Mouse (Mus musculus): ENCODE results near the gene Timm50. TPM values are rescaled to one million over a fixed set of nuclear protein-coding genes. Genes with fewer than 3 reads are reported as not detected.

Gene Timm50
- polyA plus RNA-seq, 1 experiment from 2014 or later, result 15.4 TPM

GRCm38 (mm10) chr7:28344637-28345036, 32.8 kb upstream of the Timm50 start:
- Histone ChIP-seq H3K79me2 (ENCODE audit: inconsistent target) (no peaks in the 10 kb centered on the region), H3K4me3 (ENCODE audit: inconsistent target) (no peak overlapping the region), H3K36me3 (ENCODE audit: inconsistent target) (no peaks in the 10 kb centered on the region), H3K27ac (no peak overlapping the region)
- 2% methylated on average over 4 of the region's 4 CpGs for WGBS (ENCODE audit: missing documents)

GRCm38 (mm10) chr7:28341381-28341780, 29.5 kb upstream of the Timm50 start:
- 85% methylated on average over 7 of the region's 7 CpGs for WGBS (ENCODE audit: missing documents)

GRCm38 (mm10) chr7:28339213-28339917, 27.5 kb upstream of the Timm50 start:
- Histone ChIP-seq H3K27ac (peak overlapping the region; percentile 83), H3K4me3 (ENCODE audit: inconsistent target) (peak overlapping the region; percentile 71), H3K79me2 (ENCODE audit: inconsistent target) (peaks cover 41% of the 10 kb centered on the region), H3K36me3 (ENCODE audit: inconsistent target) (no peaks in the 10 kb centered on the region; the same call in 1 of the 2 replicates)
- 13% methylated on average over 16 of the region's 19 CpGs for WGBS (ENCODE audit: missing documents)

More at GRCm38 (mm10) chr7:28341381-28341780, 29.5 kb upstream of the Timm50 start:
- H3K36me3 ChIP-seq (ENCODE audit: inconsistent target), result no peaks in the 10 kb centered on the region
- no peak overlapping the region for H3K4me3 ChIP-seq (ENCODE audit: inconsistent target)
- H3K27ac ChIP-seq, result no peak overlapping the region
- H3K79me2 ChIP-seq (ENCODE audit: inconsistent target), result peaks cover 21% of the 10 kb centered on the region

GRCm38 (mm10) chr7:28338108-28338998, 26.5 kb upstream of the Timm50 start, which contains the start of gene Supt5:
Supt5 (minus strand) TSS chr7:28338746.
- no peaks in the 10 kb centered on the region; the same call in 1 of the 2 replicates for H3K36me3 ChIP-seq (ENCODE audit: inconsistent target)
- under 1% methylated on average over 62 of the region's 77 CpGs for WGBS (ENCODE audit: missing documents)
- peak within 1 kb of the TSS; percentile 83 for H3K27ac ChIP-seq
- H3K79me2 ChIP-seq (ENCODE audit: inconsistent target), result peaks cover 51% of the 10 kb centered on the region
- peak within 1 kb of the TSS; percentile 71 for H3K4me3 ChIP-seq (ENCODE audit: inconsistent target)

- 92% methylated on average over 2 of the region's 2 CpGs for WGBS (ENCODE audit: missing documents)
- Histone ChIP-seq H3K36me3 (ENCODE audit: inconsistent target) (peaks cover 5% of the 10 kb centered on the region; the same call in 1 of the 2 replicates), H3K79me2 (ENCODE audit: inconsistent target) (peaks cover 80% of the 10 kb centered on the region), H3K4me3 (ENCODE audit: inconsistent target) (no peak overlapping the region), H3K27ac (no peak overlapping the region)
Measured at GRCm38 (mm10) chr7:28335471-28335870, 23.6 kb upstream of the Timm50 start.

GRCm38 (mm10) chr7:28334534-28334933, 22.7 kb upstream of the Timm50 start:
- peaks cover 13% of the 10 kb centered on the region for H3K36me3 ChIP-seq (ENCODE audit: inconsistent target)
- no peak overlapping the region for H3K27ac ChIP-seq
- peaks cover 82% of the 10 kb centered on the region for H3K79me2 ChIP-seq (ENCODE audit: inconsistent target)
- WGBS (ENCODE audit: missing documents), result 92% methylated on average over 4 of the region's 4 CpGs
- no peak overlapping the region for H3K4me3 ChIP-seq (ENCODE audit: inconsistent target)

GRCm38 (mm10) chr7:28328260-28328659, 16.4 kb upstream of the Timm50 start:
- H3K4me3 ChIP-seq (ENCODE audit: inconsistent target), result no peak overlapping the region
- 95% methylated on average over 2 of the region's 2 CpGs for WGBS (ENCODE audit: missing documents)
- peaks cover 66% of the 10 kb centered on the region for H3K36me3 ChIP-seq (ENCODE audit: inconsistent target)
- no peak overlapping the region for H3K27ac ChIP-seq
- H3K79me2 ChIP-seq (ENCODE audit: inconsistent target), result peaks cover 30% of the 10 kb centered on the region

- H3K36me3 ChIP-seq (ENCODE audit: inconsistent target), result peaks cover 77% of the 10 kb centered on the region
- peaks cover 12% of the 10 kb centered on the region for H3K79me2 ChIP-seq (ENCODE audit: inconsistent target)
- WGBS (ENCODE audit: missing documents), result 92% methylated on average over 4 of the region's 4 CpGs
- no peak overlapping the region for H3K27ac ChIP-seq
- H3K4me3 ChIP-seq (ENCODE audit: inconsistent target), result no peak overlapping the region
Measured at GRCm38 (mm10) chr7:28326457-28326856, 14.6 kb upstream of the Timm50 start.

GRCm38 (mm10) chr7:28325293-28325692, 13.4 kb upstream of the Timm50 start:
- no peak overlapping the region for H3K27ac ChIP-seq
- WGBS (ENCODE audit: missing documents), result 92% methylated on average over 8 of the region's 8 CpGs
- no peak overlapping the region for H3K4me3 ChIP-seq (ENCODE audit: inconsistent target)
- H3K36me3 ChIP-seq (ENCODE audit: inconsistent target), result peaks cover 81% of the 10 kb centered on the region
- peaks cover under 1% of the 10 kb centered on the region; the same call in 1 of the 2 replicates for H3K79me2 ChIP-seq (ENCODE audit: inconsistent target)

- Histone ChIP-seq H3K36me3 (ENCODE audit: inconsistent target) (peaks cover 87% of the 10 kb centered on the region), H3K27ac (no peak overlapping the region), H3K79me2 (ENCODE audit: inconsistent target) (no peaks in the 10 kb centered on the region), H3K4me3 (ENCODE audit: inconsistent target) (no peak overlapping the region)
- 56% methylated on average over 14 of the region's 15 CpGs for WGBS (ENCODE audit: missing documents)
Measured at GRCm38 (mm10) chr7:28321974-28322720, 10.3 kb upstream of the Timm50 start.

GRCm38 (mm10) chr7:28318714-28319113, 6.8 kb upstream of the Timm50 start:
- Histone ChIP-seq H3K4me3 (ENCODE audit: inconsistent target) (no peak overlapping the region), H3K79me2 (ENCODE audit: inconsistent target) (no peaks in the 10 kb centered on the region), H3K27ac (no peak overlapping the region), H3K36me3 (ENCODE audit: inconsistent target) (peaks cover 81% of the 10 kb centered on the region)
- WGBS (ENCODE audit: missing documents), result 96% methylated on average over 17 of the region's 17 CpGs

- 91% methylated on average over 3 of the region's 3 CpGs for WGBS (ENCODE audit: missing documents)
- peaks cover 74% of the 10 kb centered on the region for H3K36me3 ChIP-seq (ENCODE audit: inconsistent target)
- H3K27ac ChIP-seq, result no peak overlapping the region
- no peak overlapping the region for H3K4me3 ChIP-seq (ENCODE audit: inconsistent target)
- H3K79me2 ChIP-seq (ENCODE audit: inconsistent target), result no peaks in the 10 kb centered on the region
Measured at GRCm38 (mm10) chr7:28318036-28318435, 6.2 kb upstream of the Timm50 start.

GRCm38 (mm10) chr7:28311151-28311925, 534 bp downstream of the Timm50 start:
- Histone ChIP-seq H3K4me3 (ENCODE audit: inconsistent target) (peak overlapping the region; percentile 100), H3K79me2 (ENCODE audit: inconsistent target) (peaks cover 14% of the 10 kb centered on the region), H3K36me3 (ENCODE audit: inconsistent target) (peaks cover 33% of the 10 kb centered on the region), H3K27ac (peak overlapping the region; percentile 32)
- 6% methylated on average over 35 of the region's 35 CpGs for WGBS (ENCODE audit: missing documents)

GRCm38 (mm10) chr7:28309737-28310136, 2.1 kb downstream of the Timm50 start:
- H3K4me3 ChIP-seq (ENCODE audit: inconsistent target), result no peak overlapping the region
- H3K27ac ChIP-seq, result no peak overlapping the region
- WGBS (ENCODE audit: missing documents), result 94% methylated on average over 9 of the region's 9 CpGs
- H3K36me3 ChIP-seq (ENCODE audit: inconsistent target), result peaks cover 33% of the 10 kb centered on the region
- peaks cover 14% of the 10 kb centered on the region for H3K79me2 ChIP-seq (ENCODE audit: inconsistent target)

Data from macrophage (primary cell).